Mouse (Mus musculus) urinary bladder, adult 18-20 months (tissue): ENCODE data around the gene Vwa7.
A peak's percentile ranks its signal among the peaks of the same experiment; 100 is the strongest.
"Not testable (repeated sequence)": the region's sequence is repeated elsewhere in the genome, so short reads cannot be mapped to it uniquely, and the experiment has no call there.

Experiments
- DNase-seq, 2 experiments: peaks; one replicate each; pipeline ENCODE4 v3.0.0; 2022; ENCODE audit warnings: low spot score in 2 of 2, mixed read lengths in 2 of 2

Gene Vwa7

DNA sequence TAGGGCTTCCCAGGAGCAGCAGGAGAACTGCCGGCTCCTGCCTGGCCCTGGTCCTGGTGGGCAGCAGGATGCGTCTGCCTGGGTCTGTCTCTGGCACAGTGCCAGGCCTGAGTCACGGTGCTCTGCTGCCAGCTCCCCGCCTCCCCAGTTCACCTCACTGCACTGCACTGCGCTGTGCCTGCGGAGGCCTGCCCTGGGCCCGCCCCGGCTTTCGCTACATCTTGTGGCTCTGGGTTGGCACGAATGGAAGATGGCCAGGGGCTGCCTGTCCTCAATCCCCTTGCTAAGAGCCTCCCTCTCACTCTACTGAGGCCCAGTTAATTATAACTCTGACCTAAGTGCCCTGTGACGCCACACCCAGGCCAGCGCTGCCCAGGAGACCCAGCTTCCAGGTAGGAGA is at the start of gene Vwa7:
Gene Vwa7 (plus strand): TSS at position 204 of the 400 bp plus-strand sequence.
- peak; percentile 49 to 60 for DNase-seq

DNA sequence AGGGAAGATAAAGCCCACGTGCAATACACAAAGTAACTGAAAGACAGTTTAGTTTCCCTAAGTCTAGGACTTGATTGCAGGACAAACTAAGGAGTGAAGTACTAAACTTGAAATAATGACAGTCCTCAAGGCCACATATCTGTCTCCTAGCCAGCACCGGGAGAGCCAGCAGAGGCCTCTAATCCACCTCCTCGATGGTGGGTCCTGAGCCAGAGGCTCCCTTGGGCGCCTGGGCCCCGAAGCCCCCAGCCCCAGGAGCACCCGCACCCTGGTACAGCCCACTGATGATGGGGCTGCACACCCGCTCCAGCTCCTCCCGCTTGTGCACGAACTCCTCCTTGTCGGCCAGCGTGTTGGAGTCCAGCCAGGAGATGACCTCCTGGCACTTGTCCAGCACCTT is 46.6 kb upstream of the Vwa7 start, which contains the start of gene Gm20481:
Gene Gm20481 (plus strand): TSS at position 91 of the 400 bp plus-strand sequence.
- not testable (repeated sequence) for DNase-seq

DNA sequence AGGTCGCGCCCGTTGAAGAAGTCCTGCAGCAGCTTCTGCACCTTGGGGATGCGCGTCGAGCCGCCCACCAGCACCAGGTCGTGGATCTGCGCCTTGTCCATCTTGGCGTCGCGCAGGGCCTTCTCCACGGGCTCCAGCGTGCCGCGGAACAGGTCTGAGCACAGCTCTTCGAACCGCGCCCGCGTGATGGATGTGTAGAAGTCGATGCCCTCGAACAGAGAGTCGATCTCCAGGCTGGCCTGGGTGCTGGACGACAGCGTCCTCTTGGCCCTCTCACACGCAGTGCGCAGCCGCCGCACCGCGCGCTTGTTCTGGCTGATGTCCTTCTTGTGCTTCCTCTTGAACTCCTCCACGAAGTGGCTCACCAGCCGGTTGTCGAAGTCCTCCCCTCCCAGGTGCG is 45.5 kb upstream of the Vwa7 start:
- DNase-seq, result not testable (repeated sequence)

DNA sequence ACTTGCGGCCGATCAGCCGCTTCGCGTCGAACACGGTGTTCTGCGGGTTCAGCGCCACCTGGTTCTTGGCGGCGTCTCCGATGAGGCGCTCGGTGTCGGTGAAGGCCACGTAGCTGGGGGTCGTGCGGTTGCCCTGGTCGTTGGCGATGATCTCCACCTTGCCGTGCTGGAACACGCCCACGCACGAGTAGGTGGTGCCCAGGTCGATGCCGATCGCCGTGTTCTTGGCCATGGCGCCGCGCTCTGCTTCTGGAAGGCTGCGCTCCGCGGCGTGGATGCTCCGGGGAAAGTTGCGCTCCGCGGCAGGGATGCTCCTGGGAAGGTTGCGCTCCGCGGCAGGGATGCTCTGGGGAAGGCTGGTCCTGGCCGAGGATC is 44.7 kb upstream of the Vwa7 start:
- DNase-seq, result not testable (repeated sequence)

DNA sequence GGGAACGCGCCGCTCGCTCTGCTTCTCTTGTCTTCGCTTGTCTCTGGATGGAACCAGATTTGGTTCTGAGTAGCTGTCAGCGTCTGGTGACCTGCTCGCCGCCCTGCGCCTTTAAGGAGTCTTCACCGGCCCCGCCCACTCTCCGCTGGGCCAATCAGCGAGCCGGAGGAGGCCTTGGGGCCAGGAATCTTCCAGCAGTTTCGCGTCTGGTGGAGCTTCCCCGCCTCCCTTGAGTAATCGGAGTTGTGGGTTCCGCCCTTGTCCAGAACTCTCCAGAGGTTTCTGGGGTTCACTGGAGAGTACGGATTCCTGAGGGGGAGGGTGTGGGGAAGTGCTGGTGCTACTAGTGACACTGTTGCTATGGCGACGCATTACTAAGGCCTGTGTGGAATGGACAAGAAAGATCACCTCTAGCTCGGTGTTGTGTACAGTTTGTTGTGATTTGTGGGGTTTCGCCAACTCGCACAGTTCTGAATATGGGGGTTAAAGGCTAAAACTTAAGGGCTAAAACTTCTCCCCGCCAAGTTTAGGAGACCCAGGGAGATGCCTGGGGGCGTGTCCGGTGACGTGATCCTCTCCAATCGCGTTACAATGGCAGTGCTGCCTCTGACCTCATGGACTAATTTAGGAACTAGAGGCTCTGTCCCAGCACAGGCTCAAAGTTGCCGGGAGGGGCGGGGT is 44.2 kb upstream of the Vwa7 start, which contains the start of the genes Hspa1a and Hspa1l:
Gene Hspa1a (minus strand): TSS at position 88 of the 681 bp plus-strand sequence.
Gene Hspa1l (plus strand): TSS at position 635 of the 681 bp plus-strand sequence.
- peak; percentile 84 to 87 for DNase-seq

DNA sequence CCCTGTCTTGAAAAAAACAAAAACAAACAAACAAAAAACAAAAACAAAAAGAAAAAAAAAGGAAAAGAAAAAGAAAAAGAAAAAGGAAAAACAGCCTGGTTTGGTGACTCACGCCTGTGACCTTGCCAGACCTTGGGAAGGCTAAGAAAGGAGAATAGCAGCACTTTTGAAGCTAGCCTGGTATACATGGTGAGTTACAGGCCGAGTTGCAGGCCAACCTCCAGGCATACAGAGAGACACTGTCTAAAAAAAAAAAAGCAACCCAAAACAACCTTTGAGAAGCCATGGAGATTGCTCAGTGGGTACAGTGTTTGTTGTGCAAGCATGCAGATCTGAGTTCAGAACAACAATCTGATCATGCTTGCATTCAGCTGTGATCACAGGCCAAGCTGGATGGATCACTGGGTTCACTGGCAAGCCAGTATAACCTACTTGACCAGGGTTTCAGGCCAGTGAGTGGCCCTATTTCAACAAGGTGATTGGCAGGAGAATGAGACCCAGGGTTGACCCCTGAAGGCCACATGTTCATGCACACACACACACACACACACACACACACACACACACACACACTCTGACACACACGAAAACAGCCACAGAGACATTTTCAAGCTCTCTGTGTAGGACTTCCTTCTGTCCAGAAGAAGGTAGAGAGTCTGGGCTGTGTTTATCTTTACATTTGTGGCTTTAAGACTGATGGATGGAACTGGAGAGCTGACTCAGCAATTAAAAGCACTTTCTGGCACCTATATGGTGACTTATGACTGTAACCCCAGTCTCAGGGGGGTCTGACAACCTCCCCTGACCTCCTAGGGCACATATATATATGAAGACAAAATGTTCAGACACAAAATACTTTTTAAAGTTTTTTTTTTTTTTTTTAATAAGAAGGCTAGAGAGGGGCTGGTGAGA is 40.5 kb upstream of the Vwa7 start:
- no peak for DNase-seq

DNA sequence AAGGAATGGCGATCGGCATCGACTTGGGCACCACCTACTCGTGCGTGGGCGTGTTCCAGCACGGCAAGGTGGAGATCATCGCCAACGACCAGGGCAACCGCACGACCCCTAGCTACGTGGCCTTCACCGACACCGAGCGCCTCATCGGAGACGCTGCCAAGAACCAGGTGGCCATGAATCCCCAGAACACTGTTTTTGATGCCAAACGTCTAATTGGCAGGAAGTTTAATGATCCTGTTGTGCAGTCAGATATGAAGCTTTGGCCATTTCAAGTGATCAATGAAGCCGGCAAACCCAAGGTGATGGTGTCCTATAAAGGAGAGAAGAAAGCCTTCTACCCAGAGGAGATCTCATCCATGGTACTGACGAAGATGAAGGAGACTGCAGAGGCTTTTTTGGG is 39.4 kb upstream of the Vwa7 start:
- no peak for DNase-seq

DNA sequence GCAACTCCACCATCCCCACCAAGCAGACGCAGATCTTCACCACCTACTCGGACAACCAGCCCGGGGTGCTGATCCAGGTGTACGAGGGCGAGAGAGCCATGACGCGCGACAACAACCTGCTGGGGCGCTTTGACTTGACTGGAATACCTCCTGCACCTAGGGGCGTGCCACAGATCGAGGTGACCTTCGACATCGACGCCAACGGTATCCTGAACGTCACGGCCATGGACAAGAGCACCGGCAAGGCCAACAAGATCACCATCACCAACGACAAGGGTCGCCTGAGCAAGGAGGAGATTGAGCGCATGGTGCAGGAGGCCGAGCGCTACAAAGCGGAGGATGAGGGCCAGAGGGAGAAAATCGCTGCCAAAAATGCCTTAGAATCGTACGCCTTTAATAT is 38.1 kb upstream of the Vwa7 start:
- no peak for DNase-seq

DNA sequence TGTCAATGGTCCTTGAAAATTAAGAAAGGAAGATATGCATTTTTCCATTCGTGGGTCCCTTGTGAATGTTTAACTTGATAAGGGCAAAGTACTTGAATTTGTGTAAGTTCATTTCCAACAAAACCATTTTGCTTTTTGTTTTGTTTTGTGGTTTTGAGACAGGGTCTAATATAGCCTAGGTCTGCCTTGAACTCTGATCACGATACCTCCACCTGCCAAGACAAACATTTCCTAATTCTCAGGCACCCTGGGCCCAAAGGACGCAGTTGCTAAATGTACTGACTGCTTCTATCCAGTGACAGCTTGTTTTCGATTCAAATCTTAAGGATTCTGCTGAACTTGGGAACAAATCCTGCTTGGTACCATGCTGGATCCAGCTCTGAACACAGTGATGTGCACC is 36.7 kb upstream of the Vwa7 start:
- no peak for DNase-seq

DNA sequence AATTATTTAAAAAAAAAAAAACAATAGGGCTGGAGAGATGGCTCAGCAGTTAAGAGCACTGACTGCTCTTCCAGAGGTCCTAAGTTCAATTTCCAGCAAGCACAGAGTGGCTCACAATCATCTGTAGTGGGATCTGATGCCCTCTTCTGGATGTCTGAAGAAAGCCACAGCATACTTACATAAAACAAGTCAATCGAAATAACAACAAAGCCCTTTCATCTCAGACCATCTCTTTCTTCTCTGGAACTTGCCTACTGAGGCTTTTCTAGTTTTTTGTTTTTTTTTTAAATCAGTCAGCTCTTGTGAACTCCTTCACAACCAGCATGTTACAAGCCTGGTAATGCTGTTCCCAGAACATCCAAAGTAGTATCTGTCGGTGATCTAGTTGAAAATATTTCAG is 35.7 kb upstream of the Vwa7 start:
- DNase-seq, result no peak

DNA sequence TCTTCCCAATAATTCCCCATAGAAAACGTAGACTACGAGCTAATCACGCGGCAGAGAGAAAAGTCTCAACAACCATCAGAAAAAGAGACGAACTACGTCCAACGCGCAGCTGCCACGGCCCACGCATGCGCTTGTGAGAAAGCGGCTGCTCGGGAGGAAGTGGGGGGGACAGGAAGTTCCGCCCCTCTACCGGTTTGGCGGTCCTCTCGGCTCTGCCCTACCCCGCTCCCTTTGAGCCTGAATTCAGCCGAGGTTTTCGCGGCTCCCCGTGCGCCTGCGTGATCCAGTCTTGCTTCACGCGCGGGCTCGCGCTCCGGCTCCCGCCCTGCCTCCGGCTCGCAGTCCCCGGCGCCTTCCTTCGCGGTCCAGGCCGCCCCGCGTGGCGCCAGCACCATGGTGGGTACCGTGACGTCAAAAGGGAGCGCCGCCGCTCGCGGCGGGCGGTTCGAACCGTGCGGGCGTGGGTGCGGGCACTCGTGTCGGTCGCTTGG is 34.6 kb upstream of the Vwa7 start, which contains the start of gene Lsm2:
Gene Lsm2 (plus strand): TSS at position 173 of the 491 bp plus-strand sequence.
- DNase-seq, result peak; percentile 88 to 94

DNA sequence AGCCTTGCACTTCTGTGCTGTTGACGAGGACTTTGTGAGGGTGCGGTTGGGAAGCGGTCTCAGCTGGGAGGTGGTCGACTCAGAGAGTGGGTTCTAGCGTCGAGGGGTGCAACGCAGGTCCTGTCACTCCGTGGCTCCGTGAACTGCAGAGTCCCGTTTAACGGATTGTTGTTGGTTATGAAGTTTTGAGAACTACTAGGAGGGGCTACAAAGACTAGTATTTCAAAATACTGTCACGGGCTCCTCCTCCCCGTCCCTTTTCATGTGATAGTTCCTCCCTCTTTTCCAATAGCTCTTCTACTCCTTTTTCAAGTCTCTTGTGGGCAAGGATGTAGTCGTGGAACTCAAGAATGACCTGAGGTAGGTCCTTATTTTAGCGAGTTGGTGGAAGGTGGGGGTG is 34.1 kb upstream of the Vwa7 start:
- no peak for DNase-seq

DNA sequence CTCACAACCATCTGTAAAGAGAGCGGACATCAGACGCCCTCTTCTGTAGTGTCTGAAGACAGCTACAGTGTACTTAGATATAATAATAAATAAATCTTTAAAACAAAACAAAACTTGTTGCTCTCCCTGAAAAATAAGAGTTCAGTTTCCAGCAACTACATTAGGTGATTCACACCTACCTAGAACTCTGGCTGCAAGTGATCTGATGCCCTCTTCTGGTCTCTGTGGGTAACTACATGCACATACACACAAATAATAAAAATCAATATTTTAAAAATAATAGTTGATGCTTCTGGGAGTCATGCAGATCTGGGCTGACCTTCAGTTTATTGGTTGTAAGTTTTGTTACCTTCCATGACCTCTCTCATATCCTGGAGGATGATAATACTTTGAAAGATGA is 32.2 kb upstream of the Vwa7 start:
- no peak for DNase-seq

DNA sequence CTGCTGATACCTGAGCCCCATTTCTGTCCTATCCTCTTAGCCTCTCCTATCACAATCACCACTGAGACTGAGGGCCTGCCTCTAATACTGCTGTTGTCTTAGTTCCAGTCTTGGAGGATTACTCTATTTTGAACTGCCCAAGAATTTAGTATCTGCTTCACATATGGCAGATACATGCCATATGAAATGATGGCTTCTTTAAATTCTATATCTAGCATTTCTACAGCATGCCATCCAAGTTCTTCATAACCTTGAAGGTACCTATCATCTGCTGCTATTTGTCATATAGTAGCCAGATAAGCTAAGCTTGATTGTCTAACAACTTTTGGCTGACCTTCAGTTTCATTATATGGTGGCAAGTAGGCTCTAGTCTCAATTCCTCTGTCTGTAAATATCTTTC is 21.6 kb upstream of the Vwa7 start:
- DNase-seq, result no peak

DNA sequence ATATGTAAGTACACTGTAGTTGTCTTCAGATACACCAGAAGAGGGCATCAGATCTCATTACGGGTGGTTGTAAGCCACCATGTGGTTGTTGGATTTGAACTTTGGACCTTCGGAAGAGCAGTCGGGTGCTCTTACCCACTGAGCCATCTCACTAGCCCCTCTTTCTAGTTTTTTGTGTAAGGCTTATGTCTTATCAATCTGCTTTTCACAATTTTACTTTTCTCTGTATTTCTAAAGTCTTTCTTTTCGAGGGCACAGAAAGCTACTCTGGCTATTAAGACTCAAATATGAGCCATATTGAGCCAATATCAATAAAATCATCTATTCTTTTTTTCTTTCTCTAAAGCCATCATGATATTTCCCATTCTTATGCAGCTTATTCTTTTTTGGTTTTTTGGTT is 21.2 kb upstream of the Vwa7 start:
- DNase-seq, result not testable (repeated sequence)

DNA sequence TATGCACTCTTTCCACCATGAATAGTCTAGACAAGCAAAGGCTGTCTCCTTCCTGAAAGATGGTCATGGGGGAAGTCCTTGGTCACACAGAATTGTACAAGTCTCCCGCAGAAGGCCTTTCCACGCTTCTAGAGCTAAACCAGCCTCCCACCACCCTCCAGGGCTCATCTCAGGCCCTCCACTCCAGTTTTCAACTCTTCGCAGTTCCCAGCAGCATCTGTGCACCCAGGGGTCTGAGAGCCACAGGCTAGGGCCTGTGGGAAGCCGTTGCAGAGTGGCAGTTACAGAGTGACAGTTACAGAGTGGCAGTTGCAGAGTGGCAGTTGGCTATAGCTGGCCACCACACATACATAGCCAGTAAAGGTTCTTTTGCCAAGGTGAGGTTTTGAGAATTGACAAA is 20.5 kb upstream of the Vwa7 start:
- not testable (repeated sequence) for DNase-seq

DNA sequence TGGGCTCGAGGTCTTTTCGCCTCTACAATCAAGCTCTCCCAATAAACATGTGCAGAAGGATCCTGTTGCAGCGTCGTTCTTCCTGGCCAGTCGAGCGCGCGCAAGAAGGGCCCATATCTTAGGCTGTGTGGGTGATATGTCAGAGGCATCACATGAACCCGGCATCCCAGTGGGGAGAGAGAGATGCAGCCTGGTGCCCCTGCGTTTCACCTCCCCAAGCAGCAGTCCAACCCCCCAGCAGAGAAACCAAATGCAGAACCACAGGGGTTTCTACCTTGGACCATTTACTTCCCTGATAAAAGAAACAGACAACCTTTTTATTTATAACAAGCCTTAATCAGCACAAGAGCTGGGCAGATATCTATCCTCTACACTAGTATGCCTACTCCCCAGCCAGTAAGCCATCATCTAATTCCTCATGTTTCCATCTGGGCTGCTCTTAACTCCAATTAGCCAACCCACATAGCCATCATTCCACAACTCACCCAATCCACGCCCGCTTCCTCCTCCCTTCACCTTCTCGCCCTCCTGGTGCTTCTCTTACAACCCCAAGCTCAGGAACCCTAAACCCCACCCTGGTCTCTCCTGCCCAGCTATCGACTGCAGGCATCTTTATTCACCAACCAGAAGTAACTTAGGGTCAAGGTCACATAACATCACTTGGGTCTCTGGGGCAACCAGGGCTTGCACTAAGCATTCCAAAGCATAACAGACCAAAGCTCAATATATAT is 19.8 kb upstream of the Vwa7 start:
- no peak for DNase-seq

DNA sequence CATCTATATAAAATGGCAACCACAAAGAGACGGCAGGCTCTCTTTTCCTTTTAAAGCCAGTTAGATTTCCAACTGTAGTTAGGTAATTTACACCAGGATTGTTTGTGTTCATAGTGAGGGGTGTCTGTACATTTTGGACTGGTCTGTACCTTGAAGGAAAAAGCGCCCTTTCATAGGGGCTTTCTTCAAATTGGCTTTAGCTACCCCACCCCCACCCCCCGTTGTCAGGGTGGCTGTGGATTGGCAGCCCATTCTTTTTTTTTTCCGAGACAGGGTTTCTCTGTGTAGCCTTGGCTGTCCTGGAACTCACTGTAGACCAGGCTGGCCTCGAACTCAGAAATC is 19.3 kb upstream of the Vwa7 start:
- DNase-seq, result no peak

DNA sequence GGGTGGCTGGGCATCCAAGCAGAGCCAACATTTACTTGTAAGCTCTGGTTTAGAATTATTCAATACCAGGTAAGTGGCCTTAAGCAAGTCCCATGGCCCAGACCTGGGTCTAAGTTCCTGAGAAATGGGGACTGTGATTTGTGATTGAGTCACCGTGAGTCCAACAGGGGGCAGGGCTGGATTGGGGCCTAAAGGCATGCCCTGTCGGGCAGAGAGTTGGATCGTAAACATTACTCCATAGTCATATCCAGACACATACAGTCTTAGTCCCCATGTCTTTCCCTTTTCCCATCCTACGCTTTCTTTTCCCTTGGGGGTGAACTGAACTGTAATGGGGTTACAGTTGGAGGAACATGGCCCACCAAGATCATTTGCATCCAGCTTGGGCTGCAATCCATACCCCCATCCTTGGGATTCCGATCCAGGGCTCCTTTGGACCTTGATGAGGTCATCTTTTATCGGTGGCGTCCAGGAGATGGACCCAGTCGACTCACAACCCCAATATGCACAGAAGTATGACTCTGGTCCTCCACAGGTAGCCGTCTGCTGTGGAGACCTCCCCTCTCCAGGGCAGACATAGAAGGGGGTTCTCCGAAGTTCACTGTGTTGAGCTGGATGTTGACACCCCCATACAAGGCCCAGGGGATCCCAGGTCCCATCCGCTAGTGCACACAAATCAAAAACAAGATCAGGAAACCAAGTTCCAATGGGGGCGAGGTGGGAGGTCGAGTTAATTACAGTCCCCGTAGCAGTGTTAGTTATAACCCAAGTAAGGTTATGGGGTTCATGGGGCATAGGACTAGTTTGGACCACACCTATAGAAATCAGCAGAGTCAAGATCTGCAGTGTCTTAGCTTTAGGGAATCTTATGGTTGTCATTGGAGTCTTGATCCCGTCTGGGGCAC is 17.6 kb upstream of the Vwa7 start:
- DNase-seq, result no peak

DNA sequence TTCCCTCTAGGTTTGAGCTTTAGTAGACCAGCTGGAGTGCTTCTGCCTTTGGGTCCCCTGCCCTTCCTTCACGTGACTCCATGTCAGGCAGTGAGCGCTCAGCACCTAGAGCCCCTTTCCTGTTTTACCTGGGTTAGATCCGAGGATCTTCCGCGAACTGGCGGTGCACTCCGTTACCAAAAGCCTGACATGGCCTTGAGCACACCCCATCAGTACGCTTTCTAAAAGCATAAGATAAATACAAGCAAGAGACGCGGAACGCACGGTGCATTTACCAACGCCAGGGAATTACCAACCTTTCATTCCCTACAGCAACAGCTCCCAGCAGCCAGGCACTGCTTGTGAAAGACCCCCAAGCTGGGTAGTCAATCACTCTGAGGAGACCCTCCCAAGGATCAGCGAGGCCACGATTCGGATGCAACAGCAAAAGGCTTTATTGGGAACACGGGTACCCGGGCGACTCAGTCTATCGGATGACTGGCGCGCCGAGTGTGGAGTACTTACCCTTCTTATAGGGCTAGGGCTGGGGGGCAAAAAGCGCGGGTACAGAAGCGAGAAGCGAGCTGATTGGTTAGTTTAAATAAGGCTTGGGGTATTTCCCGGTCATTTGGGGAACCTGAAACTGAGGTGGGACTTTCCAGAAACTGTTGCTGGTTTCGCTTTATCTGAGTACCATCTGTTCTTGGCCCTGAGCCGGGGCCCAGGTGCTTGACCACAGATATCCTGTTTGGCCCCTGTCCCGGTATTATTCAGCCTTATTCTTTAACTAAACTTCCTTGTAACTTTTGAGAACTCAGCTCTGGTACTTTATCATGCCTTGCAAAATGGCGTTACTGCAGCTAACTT is 16.3 kb upstream of the Vwa7 start:
- DNase-seq, result not testable (repeated sequence)
